11 mouse cellular contexts compared by ENCODE assay signal in the genomic region with DNA sequence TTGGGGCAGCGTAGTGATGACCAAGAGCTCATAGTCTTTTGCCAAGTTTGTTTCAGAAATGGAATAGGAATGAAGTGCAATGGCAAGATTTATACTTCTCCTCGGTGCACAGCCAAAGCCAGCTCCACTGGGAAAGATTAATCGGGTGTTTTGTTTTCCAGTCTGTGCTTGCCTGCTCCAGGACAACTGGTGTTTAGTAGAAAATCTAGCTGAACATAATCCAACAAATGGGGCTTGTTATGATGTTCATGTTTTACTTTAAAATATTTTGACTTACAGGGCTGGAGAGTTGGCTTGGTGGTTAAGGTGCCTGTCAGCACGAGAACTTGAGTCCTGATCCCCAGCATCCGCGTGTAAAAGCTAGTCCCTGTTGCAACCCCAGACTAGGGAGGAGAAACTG.
DNase-seq lines count a peak whose midpoint lies in the region.
"Had no signal": no experiment of that assay in that cellular context is flagged by ENCODE, and none has a peak within 500 bp of the region (broad histone marks: within the 10 kb centered on the region; RNA-seq: fewer than 3 reads in every experiment).

No protein-coding gene starts in this region.

- intact Hi-C loops in gastrocnemius, postnatal 36 days (cut with DNase I): no loop called here

- peak; percentile 97 for DNase-seq in heart, adult 11 months
- no peak for DNase-seq in heart, postnatal 4 days
- peak; percentile 82 for DNase-seq in adipocyte (ENCODE audit: low spot score)
- peak; percentile 25 to 48 for DNase-seq in gastrocnemius, postnatal 36 days
- DNase-seq in kidney, postnatal 4 days: peak; percentile 34 to 51
- no peak for DNase-seq in layer of hippocampus, postnatal 25 days (ENCODE audit: extremely low spot score in 1 of 2, low spot score in 1 of 2)
- DNase-seq in B cell, adult 2 months: no peak
- DNase-seq in right cerebral cortex, adult 18-20 months: no peak
- DNase-seq: cerebellum, adult 9-10 months; midbrain, embryonic 14.5 days; thymus, postnatal 14 days had no signal

Comparison
In these comparisons a context has a peak if more than half of its experiments do, and no peak if none do; other contexts are left out.
1. DNase-seq: peak in heart, adult 11 months (single experiment), adipocyte (single experiment), gastrocnemius, postnatal 36 days (2 of 2) and kidney, postnatal 4 days (2 of 2); none in heart, postnatal 4 days (single experiment), layer of hippocampus, postnatal 25 days (0 of 2), B cell, adult 2 months (0 of 2) and right cerebral cortex, adult 18-20 months (single experiment).